Mouse (Mus musculus) heart, adult 11 months (tissue): ENCODE results near the gene Map2k6.
A peak's percentile ranks its signal among the peaks of the same experiment; 100 is the strongest.

ENCODE experiments used
- DNase-seq: peaks from one replicate; pipeline ENCODE4 v3.0.0; 2022

Map2k6 gene

GRCm38 (mm10) chr11:110453445-110454154, 54.7 kb downstream of the Map2k6 start:
- DNase-seq, result peak; percentile 69

DNA sequence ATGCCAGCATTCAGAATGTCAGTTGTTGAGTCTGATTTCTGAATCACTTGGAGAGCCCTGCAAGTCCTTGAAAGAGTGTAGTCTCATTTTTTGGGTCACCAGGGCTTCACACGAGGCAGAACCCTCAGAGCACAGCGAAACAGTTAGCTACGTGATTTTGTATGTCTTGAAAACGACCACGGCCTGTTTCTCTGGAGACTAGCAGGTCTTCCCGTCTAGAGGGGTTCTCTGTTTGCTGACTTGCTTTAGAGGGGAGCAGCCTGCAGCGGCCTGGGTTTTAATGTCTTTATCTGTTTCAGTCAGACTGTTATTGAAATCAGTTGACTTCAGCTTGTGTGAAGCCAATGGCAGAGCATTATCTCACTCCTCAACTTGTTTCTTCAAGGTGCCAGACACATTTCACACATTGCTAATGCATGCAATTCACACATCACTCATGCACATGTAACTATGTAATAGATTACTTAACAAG, 58.6 kb downstream of the Map2k6 start:
- peak; percentile 67 for DNase-seq

GRCm38 (mm10) chr11:110460480-110460879, 61.6 kb downstream of the Map2k6 start:
- no peak for DNase-seq

- peak; percentile 76 for DNase-seq
Observed at GRCm38 (mm10) chr11:110461560-110462331, 62.8 kb downstream of the Map2k6 start.

GRCm38 (mm10) chr11:110462975-110463578, 64.2 kb downstream of the Map2k6 start:
- DNase-seq, result peak; percentile 84

DNA sequence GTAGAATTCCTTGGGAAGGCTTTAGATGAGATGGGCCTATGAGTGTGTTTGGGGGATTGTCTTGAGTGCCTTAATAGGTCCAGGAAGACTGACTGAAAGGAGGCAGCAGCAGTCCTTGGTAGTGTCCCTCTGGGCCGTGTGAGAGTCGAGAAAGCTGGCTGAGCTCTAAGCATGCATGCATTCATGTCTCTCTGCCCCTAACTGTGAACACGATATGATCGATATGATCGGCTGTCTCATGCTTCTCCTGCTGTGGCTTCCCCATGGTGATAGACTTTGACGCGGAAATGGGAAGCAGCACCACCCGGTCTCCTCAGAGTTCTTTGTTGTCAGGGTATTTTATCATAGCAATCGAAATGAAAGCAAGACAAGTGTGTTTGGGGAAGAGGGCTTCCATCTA, 64.9 kb downstream of the Map2k6 start:
- DNase-seq, result peak; percentile 79

- no peak for DNase-seq
Observed at GRCm38 (mm10) chr11:110469054-110469453, 70.1 kb downstream of the Map2k6 start.

DNA sequence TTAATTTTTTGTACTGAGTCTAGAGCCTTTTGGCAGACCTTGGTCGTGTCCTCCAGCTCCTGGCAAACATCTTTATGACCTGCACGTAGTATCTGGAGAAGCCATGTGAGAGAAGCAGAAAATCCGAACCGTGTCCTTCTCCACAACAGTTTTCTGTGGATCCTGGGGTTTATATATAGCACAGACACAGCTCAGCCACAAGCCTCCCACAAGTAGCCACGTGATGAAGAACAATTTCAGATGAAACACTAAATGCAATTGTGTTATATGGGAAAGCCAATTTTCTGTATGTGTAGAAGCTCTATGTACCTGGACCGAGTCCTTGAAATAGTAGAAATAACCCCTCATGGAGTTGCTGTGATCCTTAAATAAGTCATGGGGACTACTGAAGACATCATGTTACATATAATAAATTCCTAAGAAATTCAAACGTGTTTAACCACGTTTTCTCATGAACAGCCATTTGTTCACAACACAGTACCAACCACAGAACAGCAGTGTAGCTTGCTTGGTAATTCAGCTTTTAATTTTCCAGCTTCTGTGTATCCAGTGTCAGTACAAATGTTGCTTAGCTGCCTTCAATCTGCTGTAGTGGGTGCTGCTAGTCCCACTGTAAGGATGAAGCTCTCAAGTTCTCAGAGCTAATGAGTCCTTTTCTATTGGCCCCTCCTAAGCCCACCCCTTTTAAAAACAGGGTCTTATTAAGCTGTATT, 71.8 kb downstream of the Map2k6 start:
- peak; percentile 67 for DNase-seq

- peak; percentile 40 for DNase-seq
Observed at GRCm38 (mm10) chr11:110471362-110471761, 72.4 kb downstream of the Map2k6 start.

GRCm38 (mm10) chr11:110472078-110472477, 73.2 kb downstream of the Map2k6 start:
- DNase-seq, result no peak

GRCm38 (mm10) chr11:110473495-110473894, 74.6 kb downstream of the Map2k6 start:
- peak; percentile 78 for DNase-seq

DNA sequence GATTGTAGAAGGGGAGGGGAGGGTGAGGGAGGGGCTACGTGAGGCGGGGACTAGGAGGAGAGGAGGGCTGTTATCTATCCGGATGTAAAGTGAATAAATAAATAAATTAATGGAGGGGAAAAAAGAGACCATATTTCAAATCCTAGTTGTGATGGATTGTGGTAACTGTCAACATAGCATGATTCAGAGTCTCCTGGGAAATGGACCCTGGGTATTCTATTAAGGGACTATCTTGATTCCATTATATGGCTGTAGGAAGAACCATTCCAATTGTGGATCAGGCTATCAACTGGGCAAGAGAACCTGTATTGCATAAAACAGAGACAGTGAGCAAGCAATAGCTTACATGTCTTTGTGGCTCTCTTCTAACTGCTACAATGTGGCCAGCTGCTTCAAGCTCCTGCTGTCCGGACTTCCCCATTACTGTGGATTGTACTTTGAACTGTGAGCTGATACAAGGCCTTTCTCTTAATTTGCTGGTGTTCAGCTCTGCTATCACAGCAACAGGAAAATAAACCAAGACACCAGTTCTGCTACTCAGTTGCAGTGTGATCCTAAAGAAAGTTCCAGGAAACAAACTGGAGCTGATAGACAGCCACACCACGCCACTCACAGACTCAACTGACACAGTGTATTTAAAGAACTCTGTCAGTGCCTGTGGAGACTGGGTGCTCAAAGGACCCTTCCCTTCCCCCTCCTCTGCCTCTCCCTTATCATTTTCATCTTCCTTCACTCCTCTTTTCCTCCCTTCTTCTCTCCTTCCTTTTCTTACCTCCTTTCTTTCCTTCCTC, 77.6 kb downstream of the Map2k6 start:
- peak; percentile 71 for DNase-seq

GRCm38 (mm10) chr11:110477961-110478869, 79.3 kb downstream of the Map2k6 start:
- DNase-seq, result peak; percentile 90

GRCm38 (mm10) chr11:110478978-110479384, 80.1 kb downstream of the Map2k6 start:
- DNase-seq, result peak; percentile 82

DNA sequence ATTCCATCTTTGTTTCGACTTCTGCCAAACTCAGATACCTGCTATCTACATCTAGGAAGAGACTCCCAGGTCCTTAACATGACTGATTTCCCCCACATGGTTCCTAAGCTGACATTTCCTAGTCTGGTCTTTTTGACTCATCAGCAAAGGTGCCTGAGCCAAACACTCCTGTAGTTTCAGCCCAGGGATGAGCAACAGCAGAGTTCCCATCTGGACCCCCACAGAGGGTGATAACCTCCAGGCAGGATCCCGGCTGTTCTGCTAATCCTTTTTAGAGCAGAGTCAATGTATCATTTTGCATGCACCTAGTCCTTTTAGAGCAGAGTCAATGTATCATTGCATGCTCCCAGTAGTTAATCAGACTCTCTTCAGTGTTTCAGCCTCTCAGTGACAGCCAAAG, 82.5 kb downstream of the Map2k6 start:
- peak; percentile 27 for DNase-seq

DNA sequence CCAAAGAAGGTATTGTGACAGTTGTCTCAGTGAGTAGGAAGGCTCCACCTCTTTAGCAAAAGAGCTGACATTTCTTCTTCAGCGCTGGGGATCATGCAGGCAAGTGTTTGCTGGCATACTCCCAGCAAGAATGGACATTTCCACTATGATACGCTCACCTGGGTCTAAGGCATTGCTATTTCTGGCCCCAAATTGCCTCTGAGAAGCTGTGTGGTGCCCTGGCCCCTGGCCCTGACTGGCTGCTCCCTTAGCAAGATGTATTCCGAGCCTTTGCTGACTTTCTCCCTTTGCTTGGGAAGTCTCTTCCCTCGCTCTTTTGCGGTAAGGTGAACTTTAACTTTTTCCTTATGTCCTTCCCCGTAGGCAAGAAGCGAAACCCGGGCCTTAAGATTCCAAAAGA, 83.3 kb downstream of the Map2k6 start:
- peak; percentile 66 for DNase-seq

DNA sequence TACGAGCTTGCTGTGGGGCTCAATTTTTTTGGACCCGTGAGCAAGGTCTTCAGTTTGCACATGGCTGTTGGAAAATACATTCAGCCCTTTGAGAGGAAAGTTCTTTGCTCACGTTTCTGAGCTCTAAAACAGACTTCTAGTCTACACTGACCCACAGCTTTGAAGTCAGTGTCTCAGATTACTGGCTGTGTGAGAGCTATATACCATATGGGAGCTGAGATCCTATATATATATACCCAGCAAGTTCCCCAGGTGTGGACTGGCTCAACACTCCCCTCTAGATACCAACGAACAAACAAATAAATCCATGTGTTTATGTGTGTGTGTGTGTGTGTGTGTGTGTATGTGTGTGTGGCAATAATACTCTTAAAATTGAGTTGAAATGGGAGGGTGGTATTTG, 83.7 kb downstream of the Map2k6 start:
- DNase-seq, result peak; percentile 42

GRCm38 (mm10) chr11:110483165-110483564, 84.2 kb downstream of the Map2k6 start:
- peak; percentile 87 for DNase-seq

GRCm38 (mm10) chr11:110484426-110484825, 85.5 kb downstream of the Map2k6 start:
- peak; percentile 22 for DNase-seq

DNA sequence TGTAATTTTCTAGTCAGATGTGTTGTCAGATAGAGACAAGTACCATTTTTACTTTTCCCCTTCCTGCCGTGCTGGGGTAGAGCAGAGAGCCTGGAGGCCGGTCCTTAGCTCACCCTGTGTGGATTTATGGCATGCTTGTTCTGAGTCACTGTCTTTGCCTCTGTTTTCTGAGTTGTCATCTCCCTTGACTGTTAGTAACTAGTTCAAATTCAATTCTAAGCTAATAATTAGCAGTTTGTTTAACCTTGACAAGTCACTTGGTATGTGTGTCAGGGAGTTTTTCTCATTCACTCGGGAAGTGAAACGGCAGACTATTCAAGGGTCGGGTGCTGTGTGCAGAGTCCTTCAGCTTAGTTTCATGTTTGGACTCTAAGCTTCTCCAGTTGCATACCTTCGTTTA, 86.2 kb downstream of the Map2k6 start:
- peak; percentile 21 for DNase-seq

GRCm38 (mm10) chr11:110487796-110488195, 88.9 kb downstream of the Map2k6 start:
- peak; percentile 52 for DNase-seq
